Mouse (Mus musculus) mouse trophoblast stem cell (cell line): ENCODE results near the gene Olfr734.

Experiments used
- in situ Hi-C, 2 experiments: fragments of 300-500 bp; cut with MseI, MboI; formaldehyde crosslinking; loops; 2 replicates in 1 of 2; 3 replicates in 1 of 2; pipeline ENCODE4 v1.15.1; 2025

The Olfr734 gene

GRCm38 (mm10) chr14:50326661-50327060 is at the start of gene Olfr734:
TSS of gene Olfr734 (minus strand) at chr14:50326761.
- in situ Hi-C loops = no loop called here

DNA sequence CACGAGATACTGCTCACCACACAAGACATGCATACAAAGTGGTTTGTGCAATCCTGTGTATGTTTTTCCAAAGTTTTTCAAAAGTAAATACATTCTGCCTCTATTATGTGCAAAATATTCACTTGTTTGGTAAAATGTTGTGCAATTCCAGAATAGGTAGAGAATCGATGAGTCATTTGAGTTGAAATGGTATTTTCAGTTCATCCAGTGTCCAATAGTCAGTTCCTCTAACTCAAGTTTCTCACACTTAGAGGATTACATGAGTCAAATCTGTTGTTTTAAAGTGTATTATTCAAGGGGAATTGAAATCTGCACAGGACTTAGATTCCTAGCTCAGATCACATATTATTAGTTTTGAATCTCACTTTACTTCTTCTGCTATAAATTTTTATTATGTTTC is 37.0 kb upstream of the Olfr734 start:
- in situ Hi-C loops = loop anchor here in 1 of 2 experiments (25.0 kb wide), 1 partner anchor 399 kb away; no protein-coding TSS in a partner anchor

- in situ Hi-C loops = loop anchor here in 1 of 2 experiments (25.0 kb wide), 1 partner anchor 402 kb away; no protein-coding TSS in a partner anchor
These were observed 33.9 kb upstream of the Olfr734 start for GRCm38 (mm10) chr14:50360480-50360879.

GRCm38 (mm10) chr14:50357593-50357992 is 31.0 kb upstream of the Olfr734 start, which contains the start of gene Tlr11:
TSS of gene Tlr11 (plus strand) at chr14:50357914.
- in situ Hi-C loops = loop anchor here in 1 of 2 experiments (25.0 kb wide), 1 partner anchor 405 kb away; no protein-coding TSS in a partner anchor

GRCm38 (mm10) chr14:50356725-50357124 is 30.2 kb upstream of the Olfr734 start:
- in situ Hi-C loops = loop anchor here in 1 of 2 experiments (25.0 kb wide), 1 partner anchor 406 kb away; no protein-coding TSS in a partner anchor

DNA sequence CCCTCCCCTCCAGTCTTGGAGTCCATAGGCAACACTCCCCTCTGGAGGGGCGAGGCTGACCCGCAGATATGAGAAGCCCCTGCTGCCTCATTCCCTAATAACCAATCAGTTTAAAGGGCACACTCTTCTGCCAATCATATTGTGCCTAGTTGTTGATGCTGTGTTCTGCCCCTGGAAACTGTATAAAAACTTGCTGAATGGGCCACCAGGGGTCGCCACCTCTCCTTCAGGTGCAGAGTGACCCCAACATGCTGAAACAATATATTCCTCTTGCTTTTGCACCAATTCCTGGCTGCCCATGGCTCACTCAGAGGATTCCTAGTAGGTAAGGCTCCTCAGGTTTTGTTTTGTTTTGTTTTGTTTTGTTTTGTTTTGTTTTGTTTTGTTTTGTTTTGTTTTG is 25.9 kb upstream of the Olfr734 start:
- in situ Hi-C loops = loop anchor here in 1 of 2 experiments (25.0 kb wide), 1 partner anchor 410 kb away; no protein-coding TSS in a partner anchor

GRCm38 (mm10) chr14:50348796-50349195 is 22.2 kb upstream of the Olfr734 start, which contains the start of gene Olfr735:
TSS of gene Olfr735 (minus strand) at chr14:50348872.
- in situ Hi-C loops = no loop called here

- in situ Hi-C loops = no loop called here
These were observed 25.1 kb downstream of the Olfr734 start, which contains the start of gene Olfr733 for GRCm38 (mm10) chr14:50301422-50301821. TSS of gene Olfr733 (minus strand) at chr14:50301522.

- in situ Hi-C loops = no loop called here
These were observed 42.5 kb downstream of the Olfr734 start, which contains the start of gene Olfr732 for GRCm38 (mm10) chr14:50284106-50284505. TSS of gene Olfr732 (minus strand) at chr14:50284206.
